Mouse (Mus musculus): ENCODE results near the gene Plcg1.
A peak's percentile ranks its signal among the peaks of the same experiment; 100 is the strongest.

Plcg1 gene

GRCm38 (mm10) chr2:160770409-160770808 lies 39.3 kb downstream of the Plcg1 start:
- DNase-seq (ENCODE audit: low read depth): no peak

GRCm38 (mm10) chr2:160770871-160771270 lies 39.8 kb downstream of the Plcg1 start:
- no peak for DNase-seq (ENCODE audit: low read depth)

- DNase-seq (ENCODE audit: low read depth): no peak
These were observed 40.5 kb downstream of the Plcg1 start for GRCm38 (mm10) chr2:160771325-160772276.

- no peak for DNase-seq (ENCODE audit: low read depth)
These were observed 46.9 kb downstream of the Plcg1 start for GRCm38 (mm10) chr2:160778034-160778433.

GRCm38 (mm10) chr2:160780154-160780833 lies 49.2 kb downstream of the Plcg1 start:
- DNase-seq (ENCODE audit: low read depth): no peak

- no peak for DNase-seq (ENCODE audit: low read depth)
These were observed 49.7 kb downstream of the Plcg1 start for GRCm38 (mm10) chr2:160780834-160781219.

GRCm38 (mm10) chr2:160786333-160786732 lies 55.2 kb downstream of the Plcg1 start:
- no peak for DNase-seq (ENCODE audit: low read depth)

- no peak for DNase-seq (ENCODE audit: low read depth)
These were observed 57.9 kb downstream of the Plcg1 start for GRCm38 (mm10) chr2:160789046-160789445.

GRCm38 (mm10) chr2:160789741-160790140 lies 58.6 kb downstream of the Plcg1 start:
- DNase-seq (ENCODE audit: low read depth): no peak

GRCm38 (mm10) chr2:160793117-160793516 lies 62.0 kb downstream of the Plcg1 start:
- no peak for DNase-seq (ENCODE audit: low read depth)

- DNase-seq (ENCODE audit: low read depth): peak; percentile 57
These were observed 65.9 kb downstream of the Plcg1 start for GRCm38 (mm10) chr2:160796973-160797372.

GRCm38 (mm10) chr2:160798206-160798605 lies 67.1 kb downstream of the Plcg1 start:
- DNase-seq (ENCODE audit: low read depth): no peak

GRCm38 (mm10) chr2:160800967-160801366 lies 69.9 kb downstream of the Plcg1 start:
- DNase-seq (ENCODE audit: low read depth): no peak

- DNase-seq (ENCODE audit: low read depth): no peak
These were observed 71.2 kb downstream of the Plcg1 start for GRCm38 (mm10) chr2:160802326-160802725.

- no peak for DNase-seq (ENCODE audit: low read depth)
These were observed 73.9 kb downstream of the Plcg1 start for GRCm38 (mm10) chr2:160804794-160805527.

GRCm38 (mm10) chr2:160806091-160806521 lies 75.0 kb downstream of the Plcg1 start:
- peak; percentile 31 for DNase-seq (ENCODE audit: low read depth)

- no peak for DNase-seq (ENCODE audit: low read depth)
These were observed 79.3 kb downstream of the Plcg1 start for GRCm38 (mm10) chr2:160810376-160810775.

GRCm38 (mm10) chr2:160810802-160811201 lies 79.7 kb downstream of the Plcg1 start:
- DNase-seq (ENCODE audit: low read depth): no peak

Data from fibroblast of lung, adult 2 months (primary cell).